ENCODE assay signal across 13 mouse cellular contexts in genomic region chr10:81021547-81022110, GRCm38 (mm10). TPM values are rescaled to one million over a fixed set of nuclear protein-coding genes. Genes with fewer than 3 reads are reported as not detected.
DNase-seq lines count a peak whose midpoint lies in the region; ATAC-seq and TF ChIP-seq lines count a peak whose summit lies in the region.
"Had no signal": no experiment of that assay in that cellular context is flagged by ENCODE, and none has a peak within 500 bp of the region (broad histone marks: within the 10 kb centered on the region; RNA-seq: fewer than 3 reads in every experiment).

No protein-coding gene starts in this region.

- H3K9me3 ChIP-seq in megakaryocyte, embryonic 14.5 days, result peaks cover 7% of the 10 kb centered on the region
- no peaks in the 10 kb centered on the region for H3K9me3 ChIP-seq in forebrain, postnatal 0 days (ENCODE audit: low read length)
- no peaks in the 10 kb centered on the region for H3K9me3 ChIP-seq in neural tube, embryonic 14.5 days (ENCODE audit: control insufficient read depth, low read length)
- H3K9me3 ChIP-seq: limb, embryonic 12.5 days had no signal

- H3K4me1 ChIP-seq in megakaryocyte, embryonic 14.5 days, result peaks cover 30% of the 10 kb centered on the region
- H3K4me1 ChIP-seq in forebrain, postnatal 0 days (ENCODE audit: insufficient read depth), result peaks cover 4% of the 10 kb centered on the region; the same call in 1 of the 2 replicates
- 0 out of 2 replicates have a peak, but pooled peaks cover 6% of the 10 kb centered on the region for H3K4me1 ChIP-seq in neural tube, embryonic 14.5 days (ENCODE audit: control insufficient read depth, insufficient read depth, low read length)

- peaks cover 64% of the 10 kb centered on the region for H3K27me3 ChIP-seq in megakaryocyte, embryonic 14.5 days (replicated peaks)
- no peaks in the 10 kb centered on the region; the same call in 1 of the 2 replicates for H3K27me3 ChIP-seq in forebrain, postnatal 0 days (ENCODE audit: insufficient read depth, low read length)
- peaks cover 3% of the 10 kb centered on the region; the same call in 1 of the 2 replicates for H3K27me3 ChIP-seq in neural tube, embryonic 14.5 days (ENCODE audit: control insufficient read depth, insufficient read depth, low read length)

- peak overlapping the region; percentile 83 for H3K4me3 ChIP-seq in megakaryocyte, embryonic 14.5 days (replicated peaks)
- 0 out of 2 replicates have a peak overlapping the region, but pooled peaks have one; percentile 3 for H3K4me3 ChIP-seq in forebrain, postnatal 0 days (ENCODE audit: low read depth, low read length)
- H3K4me3 ChIP-seq in neural tube, embryonic 14.5 days (ENCODE audit: low read depth, low read length), result no peak overlapping the region
- H3K4me3 ChIP-seq: limb, embryonic 12.5 days had no signal

- no peak overlapping the region; the same call in 1 of the 2 replicates for H3K27ac ChIP-seq in forebrain, postnatal 0 days (ENCODE audit: low read depth, low read length)
- no peak overlapping the region for H3K27ac ChIP-seq in neural tube, embryonic 14.5 days (ENCODE audit: low read depth, low read length)
- H3K27ac ChIP-seq: limb, embryonic 12.5 days had no signal

- H3K36me3 ChIP-seq in megakaryocyte, embryonic 14.5 days (replicated peaks; ENCODE audit: low read length), result no peaks in the 10 kb centered on the region
- H3K36me3 ChIP-seq in forebrain, postnatal 0 days (ENCODE audit: insufficient read depth), result peaks cover 4% of the 10 kb centered on the region; the same call in 1 of the 2 replicates
- no peaks in the 10 kb centered on the region for H3K36me3 ChIP-seq in neural tube, embryonic 14.5 days (ENCODE audit: control insufficient read depth, insufficient read depth, low read length)
- H3K36me3 ChIP-seq: limb, embryonic 12.5 days had no signal

- no peak for TF ChIP-seq CTCF in forebrain, postnatal 0 days (IDR thresholded peaks at IDR 0.05; ENCODE audit: low read depth)

- no peak for DNase-seq in frontal cortex, adult 2 months (ENCODE audit: extremely low spot score in 1 of 2, low spot score in 1 of 2)
- peak; percentile 41 for DNase-seq in forebrain, postnatal 0 days
- no peak for DNase-seq in adrenal gland, postnatal 36 days
- DNase-seq in layer of hippocampus, adult 9-10 months (ENCODE audit: low spot score), result no peak
- DNase-seq: gastrocnemius, postnatal 25 days; lung, postnatal 36 days; thymus, adult 18-20 months had no signal

- peak; percentile 20; the same call in 1 of the 2 replicates for ATAC-seq in frontal cortex, adult (ENCODE audit: low TSS enrichment)
- ATAC-seq in megakaryocyte, adult 5-6 weeks (ENCODE audit: poor library complexity, severe bottlenecking), result no peak
- peak; percentile 32; the same call in 1 of the 2 replicates for ATAC-seq in forebrain, postnatal 0 days
- ATAC-seq in neural tube, embryonic 14.5 days (ENCODE audit: low read depth), result no peak

- H3K4me2 ChIP-seq in forebrain, postnatal 0 days (ENCODE audit: low read depth), result peak overlapping the region; percentile 33
- H3K4me2 ChIP-seq in neural tube, embryonic 14.5 days (ENCODE audit: low read depth, low read length), result peak overlapping the region; percentile 14; the same call in 1 of the 2 replicates
- H3K4me2 ChIP-seq: limb, embryonic 12.5 days had no signal

- WGBS in forebrain, postnatal 0 days, result 18% methylated on average over 26 of the region's 26 CpGs
- 14% methylated on average over 26 of the region's 26 CpGs for WGBS in neural tube, embryonic 14.5 days

- H3K9ac ChIP-seq in forebrain, postnatal 0 days, result no peak overlapping the region
- H3K9ac ChIP-seq in neural tube, embryonic 14.5 days (replicated peaks; ENCODE audit: low read depth, low read length), result no peak overlapping the region
- H3K9ac ChIP-seq: limb, embryonic 12.5 days had no signal

RNA-seq across cellular contexts. Expression of gene Diras1, which starts 3.8 kb away (rescaled TPM):
- polyA plus RNA-seq in frontal cortex, adult 2 months (2012; rRNA removed), result 79.6 and 82.1 TPM in 2 replicates
- 0.06 TPM in 1 of 2 replicates, not detected in the other for polyA plus RNA-seq in megakaryocyte, embryonic 14.5 days (2012; ENCODE audit: insufficient read depth, low replicate concordance)
- total RNA-seq in megakaryocyte, adult 5-6 weeks (2015), result not detected in 2 replicates
- 0.20 TPM in 1 of 2 replicates, not detected in the other for total RNA-seq in megakaryocyte, adult 5-6 weeks (2017)
- 65.4 and 76.0 TPM in 2 replicates for total RNA-seq in forebrain, postnatal 0 days (2014; rRNA removed)
- polyA plus RNA-seq in forebrain, postnatal 0 days (2015; fragmentation: Nextera tagmentation; extraction: Ambion mirVana), result 66.1 and 70.2 TPM in 2 replicates
- polyA plus RNA-seq in neural tube, embryonic 14.5 days (2014; fragmentation: Nextera tagmentation; extraction: Ambion mirVana), result 24.0 and 28.8 TPM in 2 replicates
- 1 to 10 TPM; 1.2 to 1.5 TPM for total RNA-seq in adrenal gland, postnatal 36 days (2021)
- total RNA-seq: CH12.LX had no signal

RNA-seq across cellular contexts. Expression of gene Gng7, which starts 6.9 kb away (rescaled TPM):
- 80.8 and 101 TPM in 2 replicates for polyA plus RNA-seq in frontal cortex, adult 2 months (2012; rRNA removed)
- polyA plus RNA-seq in megakaryocyte, embryonic 14.5 days (2012; ENCODE audit: insufficient read depth, low replicate concordance), result 0.41 and 1.1 TPM in 2 replicates
- 0.11 TPM in 1 of 2 replicates, not detected in the other for total RNA-seq in megakaryocyte, adult 5-6 weeks (2015)
- 0.26 TPM in 1 of 2 replicates, not detected in the other for total RNA-seq in megakaryocyte, adult 5-6 weeks (2017)
- total RNA-seq in forebrain, postnatal 0 days (2014; rRNA removed), result 64.5 and 91.4 TPM in 2 replicates
- 76.2 and 85.7 TPM in 2 replicates for polyA plus RNA-seq in forebrain, postnatal 0 days (2015; fragmentation: Nextera tagmentation; extraction: Ambion mirVana)
- polyA plus RNA-seq in neural tube, embryonic 14.5 days (2014; fragmentation: Nextera tagmentation; extraction: Ambion mirVana), result 20.3 and 22.7 TPM in 2 replicates
- total RNA-seq in adrenal gland, postnatal 36 days (2021), result 1 to 10 TPM; 6.4 to 6.7 TPM

RNA-seq across cellular contexts. Expression of gene Slc39a3, which starts 15.6 kb away (rescaled TPM):
- polyA plus RNA-seq in frontal cortex, adult 2 months (2012; rRNA removed), result 67.1 and 70.1 TPM in 2 replicates
- polyA plus RNA-seq in megakaryocyte, embryonic 14.5 days (2012; ENCODE audit: insufficient read depth, low replicate concordance), result 1.9 and 7.5 TPM in 2 replicates
- total RNA-seq in megakaryocyte, adult 5-6 weeks (2015), result 3.9 and 6.0 TPM in 2 replicates
- 6.2 and 10.2 TPM in 2 replicates for total RNA-seq in megakaryocyte, adult 5-6 weeks (2017)
- total RNA-seq in forebrain, postnatal 0 days (2014; rRNA removed), result 82.1 and 104 TPM in 2 replicates
- 43.5 and 45.2 TPM in 2 replicates for polyA plus RNA-seq in forebrain, postnatal 0 days (2015; fragmentation: Nextera tagmentation; extraction: Ambion mirVana)
- 26.7 and 34.6 TPM in 2 replicates for polyA plus RNA-seq in neural tube, embryonic 14.5 days (2014; fragmentation: Nextera tagmentation; extraction: Ambion mirVana)
- total RNA-seq in adrenal gland, postnatal 36 days (2021), result 10 to 100 TPM; 33.2 to 68.5 TPM

RNA-seq across cellular contexts. Expression of gene Sgta, which starts 38.4 kb away (rescaled TPM):
- polyA plus RNA-seq in frontal cortex, adult 2 months (2012; rRNA removed), result 207 and 208 TPM in 2 replicates
- polyA plus RNA-seq in megakaryocyte, embryonic 14.5 days (2012; ENCODE audit: insufficient read depth, low replicate concordance), result 262 and 632 TPM in 2 replicates
- 30.3 and 30.7 TPM in 2 replicates for total RNA-seq in megakaryocyte, adult 5-6 weeks (2015)
- total RNA-seq in megakaryocyte, adult 5-6 weeks (2017), result 33.3 and 38.7 TPM in 2 replicates
- 176 and 215 TPM in 2 replicates for total RNA-seq in forebrain, postnatal 0 days (2014; rRNA removed)
- 326 and 360 TPM in 2 replicates for polyA plus RNA-seq in forebrain, postnatal 0 days (2015; fragmentation: Nextera tagmentation; extraction: Ambion mirVana)
- polyA plus RNA-seq in neural tube, embryonic 14.5 days (2014; fragmentation: Nextera tagmentation; extraction: Ambion mirVana), result 264 and 279 TPM in 2 replicates
- 100 to 1,000 TPM; 223 to 227 TPM for total RNA-seq in adrenal gland, postnatal 36 days (2021)

RNA-seq across cellular contexts. Expression of gene Thop1, which starts 48.2 kb away (rescaled TPM):
- polyA plus RNA-seq in frontal cortex, adult 2 months (2012; rRNA removed), result 60.8 and 63.1 TPM in 2 replicates
- polyA plus RNA-seq in megakaryocyte, embryonic 14.5 days (2012; ENCODE audit: insufficient read depth, low replicate concordance), result 62.3 and 65.0 TPM in 2 replicates
- total RNA-seq in megakaryocyte, adult 5-6 weeks (2015), result 0.82 and 1.5 TPM in 2 replicates
- 3.4 and 4.3 TPM in 2 replicates for total RNA-seq in megakaryocyte, adult 5-6 weeks (2017)
- total RNA-seq in forebrain, postnatal 0 days (2014; rRNA removed), result 69.0 and 74.6 TPM in 2 replicates
- polyA plus RNA-seq in forebrain, postnatal 0 days (2015; fragmentation: Nextera tagmentation; extraction: Ambion mirVana), result 45.9 and 52.5 TPM in 2 replicates
- 33.3 and 36.8 TPM in 2 replicates for polyA plus RNA-seq in neural tube, embryonic 14.5 days (2014; fragmentation: Nextera tagmentation; extraction: Ambion mirVana)
- total RNA-seq in adrenal gland, postnatal 36 days (2021), result 10 to 100 TPM; 51.5 to 56.6 TPM

Comparison
In these comparisons a context has a peak if more than half of its experiments do, and no peak if none do; other contexts are left out.
1. ATAC-seq: peak in frontal cortex, adult (single experiment) and forebrain, postnatal 0 days (single experiment); none in megakaryocyte, adult 5-6 weeks (single experiment) and neural tube, embryonic 14.5 days (single experiment).
2. RNA of gene Diras1, which starts 3.8 kb away (polyA plus RNA-seq): 79.6 to 82.1 TPM in frontal cortex, adult 2 months, 66.1 to 70.2 TPM in forebrain, postnatal 0 days and 24.0 to 28.8 TPM in neural tube, embryonic 14.5 days; 0.06 TPM in megakaryocyte, embryonic 14.5 days; every median in the first group is over 10 times any median in the second.
3. RNA of gene Gng7, which starts 6.9 kb away (polyA plus RNA-seq): 80.8 to 101 TPM in frontal cortex, adult 2 months, 76.2 to 85.7 TPM in forebrain, postnatal 0 days and 20.3 to 22.7 TPM in neural tube, embryonic 14.5 days; 0.41 to 1.1 TPM in megakaryocyte, embryonic 14.5 days; every median in the first group is over 10 times any median in the second.